Mouse (Mus musculus): ENCODE results near the gene Ccl4. TPM values are rescaled to one million over a fixed set of nuclear protein-coding genes. Genes with fewer than 3 reads are reported as not detected.

The Ccl4 gene
- polyA plus RNA-seq, 1 experiment, result not detected

DNA sequence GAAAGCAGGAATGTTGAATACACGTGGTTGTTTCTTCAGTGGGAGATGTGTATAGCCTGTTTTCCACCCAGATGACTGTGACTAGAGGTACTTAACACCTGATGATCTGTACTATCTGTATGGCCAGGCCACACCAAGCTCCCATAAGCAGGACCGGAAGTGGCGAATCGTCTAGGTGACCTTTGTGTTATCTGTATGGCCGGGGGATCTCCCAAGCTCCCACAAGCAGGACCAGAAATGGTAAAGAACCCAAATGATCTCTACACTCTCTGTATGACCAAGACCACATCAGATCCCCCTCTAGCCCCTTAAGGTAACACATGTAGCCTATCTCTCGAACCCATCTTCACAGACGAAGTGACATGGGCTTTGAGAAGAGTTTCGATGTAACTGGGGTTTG lies 7.8 kb upstream of the Ccl4 start:
- WGBS, result 94% methylated on average over 8 of the region's 8 CpGs
- no peaks in the 10 kb centered on the region for H3K4me1 ChIP-seq (ENCODE audit: control insufficient read depth, insufficient read depth, low read length)

DNA sequence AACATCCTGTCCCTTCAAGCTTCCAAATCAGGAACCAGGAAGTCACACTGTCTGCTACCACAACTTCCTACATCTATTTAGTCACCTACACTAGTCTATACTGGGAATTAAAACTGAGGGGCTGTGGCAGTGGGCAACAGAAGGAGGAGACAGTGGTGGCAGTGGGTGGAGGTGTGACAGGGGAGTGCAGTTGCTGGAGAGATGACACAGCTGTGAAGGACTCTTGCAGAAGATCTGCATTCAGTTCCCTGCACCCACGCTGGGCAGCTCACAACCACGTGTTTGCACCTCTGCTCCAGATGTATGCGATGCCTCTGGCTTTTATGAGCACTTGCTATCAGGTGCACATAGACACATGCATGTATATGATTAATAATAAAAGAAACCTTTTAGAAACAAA lies 4.9 kb upstream of the Ccl4 start:
- 88% methylated on average over 3 of the region's 3 CpGs for WGBS
- TF ChIP-seq POLR2A (IDR thresholded peaks at IDR 0.05; ENCODE audit: insufficient read depth, low read depth, low read length) (no peak), CTCF (IDR thresholded peaks at IDR 0.05; ENCODE audit: insufficient read depth, low read depth, low read length) (no peak)
- H3K4me3 ChIP-seq (ENCODE audit: insufficient read depth, low read depth, low read length), result no peak overlapping the region
- no peak overlapping the region for H3K27ac ChIP-seq (ENCODE audit: insufficient read depth, low read depth, low read length)
- H3K4me1 ChIP-seq (ENCODE audit: control insufficient read depth, insufficient read depth, low read length), result no peaks in the 10 kb centered on the region

More for the DNA sequence above, 7.8 kb upstream of the Ccl4 start:
- no peak for TF ChIP-seq POLR2A (IDR thresholded peaks at IDR 0.05; ENCODE audit: insufficient read depth, low read depth, low read length)
- TF ChIP-seq CTCF (IDR thresholded peaks at IDR 0.05; ENCODE audit: insufficient read depth, low read depth, low read length), result no peak
- Histone ChIP-seq H3K4me3 (ENCODE audit: insufficient read depth, low read depth, low read length) (no peak overlapping the region), H3K27ac (ENCODE audit: insufficient read depth, low read depth, low read length) (no peak overlapping the region)

DNA sequence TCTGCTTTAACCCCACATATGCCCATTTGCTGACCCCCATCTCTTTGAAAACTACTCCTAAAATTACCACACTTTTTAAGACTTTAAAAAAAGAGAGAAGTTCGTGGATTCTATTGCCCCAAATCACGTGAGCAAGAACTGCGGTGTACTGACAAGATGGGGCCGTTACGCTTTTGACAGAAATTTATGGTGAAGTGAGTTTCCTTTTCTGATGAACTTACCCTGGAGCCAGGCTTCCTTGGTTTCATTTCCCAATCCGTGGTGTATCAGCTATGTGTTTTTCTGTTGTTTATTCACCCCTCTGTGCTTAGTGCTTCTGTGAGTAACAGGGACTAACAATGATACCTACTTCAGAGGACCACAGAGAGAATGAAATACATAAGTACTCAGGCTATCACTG lies 3.6 kb upstream of the Ccl4 start:
- no peaks in the 10 kb centered on the region for H3K4me1 ChIP-seq (ENCODE audit: control insufficient read depth, insufficient read depth, low read length)
- no peak overlapping the region for H3K4me3 ChIP-seq (ENCODE audit: insufficient read depth, low read depth, low read length)
- TF ChIP-seq CTCF (IDR thresholded peaks at IDR 0.05; ENCODE audit: insufficient read depth, low read depth, low read length), result no peak
- no peak for TF ChIP-seq POLR2A (IDR thresholded peaks at IDR 0.05; ENCODE audit: insufficient read depth, low read depth, low read length)
- WGBS, result 77% methylated on average over 6 of the region's 6 CpGs
- no peak overlapping the region for H3K27ac ChIP-seq (ENCODE audit: insufficient read depth, low read depth, low read length)

DNA sequence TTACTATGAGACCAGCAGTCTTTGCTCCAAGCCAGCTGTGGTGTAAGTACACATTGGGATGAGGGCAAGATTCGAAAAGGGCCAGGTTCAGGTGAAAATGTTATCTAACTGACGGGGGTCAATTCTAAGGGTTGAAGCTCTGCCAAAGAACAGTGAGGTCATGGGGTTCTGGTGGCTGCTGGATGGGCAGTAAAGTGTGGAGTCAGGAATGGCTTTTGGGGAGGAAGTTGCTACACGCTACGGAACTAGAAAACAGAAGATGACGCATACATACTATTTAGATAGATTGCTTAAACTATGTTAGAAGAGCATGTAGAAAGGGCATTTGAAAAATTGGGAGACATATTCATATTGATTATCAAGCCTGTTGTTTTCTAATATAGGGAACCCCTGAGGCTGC lies 1.1 kb downstream of the Ccl4 start:
- Histone ChIP-seq H3K4me1 (ENCODE audit: control insufficient read depth, insufficient read depth, low read length) (no peaks in the 10 kb centered on the region), H3K4me3 (ENCODE audit: insufficient read depth, low read depth, low read length) (no peak overlapping the region), H3K27ac (ENCODE audit: insufficient read depth, low read depth, low read length) (no peak overlapping the region)
- TF ChIP-seq CTCF (IDR thresholded peaks at IDR 0.05; ENCODE audit: insufficient read depth, low read depth, low read length) (no peak), POLR2A (IDR thresholded peaks at IDR 0.05; ENCODE audit: insufficient read depth, low read depth, low read length) (no peak)
- 88% methylated on average over 5 of the region's 5 CpGs for WGBS

DNA sequence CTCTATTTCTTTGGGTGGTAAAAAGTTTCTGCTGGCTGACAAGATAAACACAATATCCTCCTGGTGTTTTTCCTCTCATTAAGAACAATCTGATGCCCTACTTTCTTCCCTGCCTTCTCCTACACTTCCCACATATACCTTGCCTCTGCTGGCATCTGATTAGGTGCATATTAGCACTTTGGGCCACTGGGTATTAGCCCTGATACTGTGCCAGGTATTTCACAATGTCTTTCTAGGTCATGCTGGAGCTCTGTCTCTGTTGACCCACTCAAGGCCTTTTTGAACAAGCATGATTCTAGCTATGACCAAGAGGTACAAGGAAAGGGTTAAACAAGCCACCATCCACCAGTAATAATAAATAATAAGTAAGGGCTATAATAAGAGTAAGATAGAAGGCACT lies 9.4 kb downstream of the Ccl4 start:
- H3K4me1 ChIP-seq (ENCODE audit: control insufficient read depth, insufficient read depth, low read length), result no peaks in the 10 kb centered on the region
- TF ChIP-seq POLR2A (IDR thresholded peaks at IDR 0.05; ENCODE audit: insufficient read depth, low read depth, low read length) (no peak), CTCF (IDR thresholded peaks at IDR 0.05; ENCODE audit: insufficient read depth, low read depth, low read length) (no peak)
- no peak overlapping the region for H3K27ac ChIP-seq (ENCODE audit: insufficient read depth, low read depth, low read length)
- no peak overlapping the region for H3K4me3 ChIP-seq (ENCODE audit: insufficient read depth, low read depth, low read length)

DNA sequence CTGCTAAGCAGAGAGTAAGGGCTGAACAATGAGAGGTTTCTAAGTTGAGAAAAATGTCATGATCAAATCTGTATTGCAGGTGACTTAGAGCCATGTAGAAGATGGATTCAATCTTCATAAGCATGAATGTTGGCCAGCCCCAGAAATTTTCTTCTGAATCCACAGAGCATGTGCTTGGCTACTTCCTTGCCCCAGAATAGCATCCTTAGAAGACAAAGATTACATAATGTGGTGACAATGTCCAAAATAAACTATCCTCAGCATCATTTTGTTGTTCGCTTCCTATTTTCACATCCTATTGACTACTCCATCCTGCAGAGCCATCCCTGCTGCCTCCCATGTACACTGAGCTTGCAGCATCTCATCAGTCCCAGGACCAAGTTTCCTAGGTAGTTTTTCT lies 13.3 kb downstream of the Ccl4 start:
- Histone ChIP-seq H3K27ac (ENCODE audit: insufficient read depth, low read depth, low read length) (no peak overlapping the region), H3K4me1 (ENCODE audit: control insufficient read depth, insufficient read depth, low read length) (no peaks in the 10 kb centered on the region), H3K4me3 (ENCODE audit: insufficient read depth, low read depth, low read length) (no peak overlapping the region)
- 82% methylated on average over 1 of the region's 1 CpGs for WGBS
- no peak for TF ChIP-seq POLR2A (IDR thresholded peaks at IDR 0.05; ENCODE audit: insufficient read depth, low read depth, low read length)
- TF ChIP-seq CTCF (IDR thresholded peaks at IDR 0.05; ENCODE audit: insufficient read depth, low read depth, low read length), result no peak

DNA sequence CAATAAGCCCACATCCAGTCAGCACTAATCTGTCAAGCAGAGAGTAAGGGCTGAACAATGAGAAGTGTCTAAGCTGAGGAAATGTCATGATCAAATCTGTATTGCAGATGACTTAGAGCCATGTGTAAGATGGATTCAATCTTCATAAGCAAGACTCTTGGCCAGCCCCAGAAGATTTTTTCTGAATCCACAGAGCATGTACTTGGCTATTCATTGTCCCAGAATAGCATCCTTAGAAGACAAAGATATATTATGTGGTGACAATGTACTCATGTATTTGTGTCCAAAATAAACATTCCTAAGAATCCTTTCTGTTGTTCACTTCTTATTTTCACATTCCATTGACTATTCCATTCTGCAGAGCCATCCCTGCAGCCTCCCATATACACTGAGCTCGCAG lies 27.5 kb downstream of the Ccl4 start:
- WGBS, result 85% methylated on average over 1 of the region's 1 CpGs
- no peaks in the 10 kb centered on the region for H3K4me1 ChIP-seq (ENCODE audit: control insufficient read depth, insufficient read depth, low read length)
- H3K4me3 ChIP-seq (ENCODE audit: insufficient read depth, low read depth, low read length), result no peak overlapping the region
- TF ChIP-seq CTCF (IDR thresholded peaks at IDR 0.05; ENCODE audit: insufficient read depth, low read depth, low read length), result no peak
- no peak for TF ChIP-seq POLR2A (IDR thresholded peaks at IDR 0.05; ENCODE audit: insufficient read depth, low read depth, low read length)
- H3K27ac ChIP-seq (ENCODE audit: insufficient read depth, low read depth, low read length), result no peak overlapping the region

DNA sequence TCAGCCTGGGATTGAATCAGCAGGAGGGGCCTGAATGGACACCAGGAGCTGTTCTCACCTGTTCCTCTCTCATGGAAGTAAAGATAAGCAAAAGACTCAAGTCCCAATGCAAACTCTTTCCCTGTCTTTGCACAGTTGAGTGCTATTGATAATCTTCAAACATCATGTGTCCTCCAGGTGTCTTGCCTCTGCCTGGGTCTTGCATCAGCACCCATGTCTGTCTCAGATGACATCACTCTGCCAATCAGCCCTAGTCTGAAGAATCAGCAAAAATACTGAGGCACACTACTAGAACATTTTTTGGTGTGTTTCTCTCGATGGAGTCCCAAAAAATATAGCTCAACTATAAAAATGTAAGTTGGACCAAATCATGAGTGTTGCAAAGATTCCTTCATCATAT lies 29.6 kb downstream of the Ccl4 start:
- Histone ChIP-seq H3K27ac (ENCODE audit: insufficient read depth, low read depth, low read length) (no peak overlapping the region), H3K4me1 (ENCODE audit: control insufficient read depth, insufficient read depth, low read length) (no peaks in the 10 kb centered on the region), H3K4me3 (ENCODE audit: insufficient read depth, low read depth, low read length) (no peak overlapping the region)
- TF ChIP-seq CTCF (IDR thresholded peaks at IDR 0.05; ENCODE audit: insufficient read depth, low read depth, low read length) (no peak), POLR2A (IDR thresholded peaks at IDR 0.05; ENCODE audit: insufficient read depth, low read depth, low read length) (no peak)
- WGBS, result 56% methylated on average over 1 of the region's 1 CpGs

DNA sequence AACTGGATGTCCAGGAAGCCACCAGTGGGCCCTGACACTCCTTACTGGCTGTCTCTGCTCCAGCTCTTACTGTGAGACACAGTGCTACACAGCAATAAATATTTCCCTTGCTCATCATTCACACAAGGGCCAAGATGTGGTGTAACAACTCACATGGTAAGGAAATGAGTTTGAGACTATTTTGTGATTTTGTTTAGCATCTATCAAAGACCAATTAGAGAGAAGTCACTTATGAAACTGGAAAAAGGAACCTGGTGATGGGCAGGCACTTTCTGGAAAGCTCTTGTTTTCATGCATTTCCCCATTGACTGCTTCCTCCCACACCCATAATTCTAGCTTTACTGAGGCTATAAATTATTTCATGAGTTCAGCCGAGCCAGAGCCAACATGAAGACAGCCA lies 41.3 kb downstream of the Ccl4 start, which contains the start of gene Wfdc17:
Gene Wfdc17 (plus strand): TSS at position 287 of the 400 bp plus-strand sequence.
- no peak within 1 kb of the TSS for H3K27ac ChIP-seq (ENCODE audit: insufficient read depth, low read depth, low read length)
- H3K4me3 ChIP-seq (ENCODE audit: insufficient read depth, low read depth, low read length), result no peak within 1 kb of the TSS
- H3K4me1 ChIP-seq (ENCODE audit: control insufficient read depth, insufficient read depth, low read length), result no peaks in the 10 kb centered on the region
- WGBS, result 43% methylated on average over 1 of the region's 1 CpGs
- TF ChIP-seq POLR2A (IDR thresholded peaks at IDR 0.05; ENCODE audit: insufficient read depth, low read depth, low read length), result no peak
- no peak for TF ChIP-seq CTCF (IDR thresholded peaks at IDR 0.05; ENCODE audit: insufficient read depth, low read depth, low read length)

DNA sequence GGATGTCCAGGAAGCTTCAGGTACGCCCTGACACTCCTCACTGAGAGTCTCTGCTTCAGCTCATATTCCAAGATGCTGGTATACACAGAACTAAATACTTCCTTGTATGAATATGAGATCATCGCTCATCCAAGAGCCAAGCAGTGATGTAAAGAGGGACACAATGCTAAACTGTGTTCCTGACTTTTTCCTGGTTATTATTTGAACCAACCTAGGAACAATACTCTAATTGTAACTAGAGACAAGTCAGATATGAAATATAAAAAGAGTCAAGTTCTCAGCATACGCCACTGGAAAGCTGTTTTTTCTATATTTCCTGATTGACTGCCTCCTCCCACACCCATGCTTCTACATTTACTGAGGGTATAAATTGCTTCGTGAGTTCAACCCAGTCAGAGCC lies 46.3 kb downstream of the Ccl4 start, which contains the start of gene Wfdc18:
Gene Wfdc18 (plus strand): TSS at position 301 of the 400 bp plus-strand sequence.
- 68% methylated on average over 4 of the region's 4 CpGs for WGBS

More for the DNA sequence above, 46.3 kb downstream of the Ccl4 start, which contains the start of gene Wfdc18:
- no peak for TF ChIP-seq POLR2A (IDR thresholded peaks at IDR 0.05; ENCODE audit: insufficient read depth, low read depth, low read length)
- Histone ChIP-seq H3K4me1 (ENCODE audit: control insufficient read depth, insufficient read depth, low read length) (no peaks in the 10 kb centered on the region), H3K27ac (ENCODE audit: insufficient read depth, low read depth, low read length) (no peak within 1 kb of the TSS), H3K4me3 (ENCODE audit: insufficient read depth, low read depth, low read length) (no peak within 1 kb of the TSS)
